Mouse (Mus musculus): ENCODE results near the gene Kcnmb1. TPM values are rescaled to one million over a fixed set of nuclear protein-coding genes. Genes with fewer than 3 reads are reported as not detected.

The Kcnmb1 gene
- polyA plus RNA-seq, 1 experiment from 2014 or later, result 0.09 TPM

- ATAC-seq (no peak), DNase-seq (ENCODE audit: low spot score) (no peak)
- Histone ChIP-seq H3K9ac (ENCODE audit: low read length) (no peak overlapping the region), H3K27me3 (replicated peaks; ENCODE audit: control insufficient read depth, insufficient read depth, low read length) (no peaks in the 10 kb centered on the region), H3K27ac (ENCODE audit: low read depth, low read length) (no peak overlapping the region), H3K4me2 (ENCODE audit: low read length) (no peak overlapping the region), H3K9me3 (replicated peaks; ENCODE audit: control insufficient read depth, low read length) (no peaks in the 10 kb centered on the region), H3K4me3 (ENCODE audit: low read depth, low read length) (no peak overlapping the region), H3K36me3 (ENCODE audit: control insufficient read depth, insufficient read depth, low read length) (no peaks in the 10 kb centered on the region), H3K4me1 (ENCODE audit: control insufficient read depth, insufficient read depth, low read length) (no peaks in the 10 kb centered on the region)
- 49% methylated on average over 7 of the region's 7 CpGs for WGBS
Observed at GRCm38 (mm10) chr11:33938561-33939274, 24.1 kb upstream of the Kcnmb1 start.

GRCm38 (mm10) chr11:33939456-33940113, 23.2 kb upstream of the Kcnmb1 start:
- DNase-seq (ENCODE audit: low spot score) (no peak), ATAC-seq (no peak)
- Histone ChIP-seq H3K36me3 (ENCODE audit: control insufficient read depth, insufficient read depth, low read length) (no peaks in the 10 kb centered on the region), H3K9me3 (replicated peaks; ENCODE audit: control insufficient read depth, low read length) (no peaks in the 10 kb centered on the region), H3K4me3 (ENCODE audit: low read depth, low read length) (no peak overlapping the region), H3K4me2 (ENCODE audit: low read length) (no peak overlapping the region), H3K4me1 (ENCODE audit: control insufficient read depth, insufficient read depth, low read length) (no peaks in the 10 kb centered on the region), H3K27ac (ENCODE audit: low read depth, low read length) (no peak overlapping the region), H3K9ac (ENCODE audit: low read length) (no peak overlapping the region), H3K27me3 (replicated peaks; ENCODE audit: control insufficient read depth, insufficient read depth, low read length) (no peaks in the 10 kb centered on the region)
- WGBS, result 86% methylated on average over 4 of the region's 4 CpGs

GRCm38 (mm10) chr11:33943565-33943964, 19.2 kb upstream of the Kcnmb1 start:
- DNase-seq (ENCODE audit: low spot score), result no peak
- Histone ChIP-seq H3K4me2 (ENCODE audit: low read length) (no peak overlapping the region), H3K27ac (ENCODE audit: low read depth, low read length) (no peak overlapping the region), H3K4me3 (ENCODE audit: low read depth, low read length) (no peak overlapping the region), H3K27me3 (replicated peaks; ENCODE audit: control insufficient read depth, insufficient read depth, low read length) (no peaks in the 10 kb centered on the region), H3K9ac (ENCODE audit: low read length) (no peak overlapping the region), H3K9me3 (replicated peaks; ENCODE audit: control insufficient read depth, low read length) (no peaks in the 10 kb centered on the region), H3K4me1 (ENCODE audit: control insufficient read depth, insufficient read depth, low read length) (no peaks in the 10 kb centered on the region), H3K36me3 (ENCODE audit: control insufficient read depth, insufficient read depth, low read length) (no peaks in the 10 kb centered on the region)
- 78% methylated on average over 1 of the region's 1 CpGs for WGBS
- ATAC-seq, result no peak

GRCm38 (mm10) chr11:33944067-33944785, 18.6 kb upstream of the Kcnmb1 start:
- H3K4me1 ChIP-seq (ENCODE audit: control insufficient read depth, insufficient read depth, low read length), result no peaks in the 10 kb centered on the region
- WGBS, result 71% methylated on average over 4 of the region's 4 CpGs
- no peak overlapping the region for H3K9ac ChIP-seq (ENCODE audit: low read length)
- H3K27me3 ChIP-seq (replicated peaks; ENCODE audit: control insufficient read depth, insufficient read depth, low read length), result no peaks in the 10 kb centered on the region
- ATAC-seq (no peak), DNase-seq (ENCODE audit: low spot score) (no peak)
- H3K4me2 ChIP-seq (ENCODE audit: low read length), result no peak overlapping the region
- no peaks in the 10 kb centered on the region for H3K9me3 ChIP-seq (replicated peaks; ENCODE audit: control insufficient read depth, low read length)
- no peaks in the 10 kb centered on the region for H3K36me3 ChIP-seq (ENCODE audit: control insufficient read depth, insufficient read depth, low read length)
- H3K27ac ChIP-seq (ENCODE audit: low read depth, low read length), result no peak overlapping the region
- H3K4me3 ChIP-seq (ENCODE audit: low read depth, low read length), result no peak overlapping the region

GRCm38 (mm10) chr11:33944786-33945328, 18.0 kb upstream of the Kcnmb1 start:
- Histone ChIP-seq H3K4me2 (ENCODE audit: low read length) (no peak overlapping the region), H3K27ac (ENCODE audit: low read depth, low read length) (no peak overlapping the region), H3K9me3 (replicated peaks; ENCODE audit: control insufficient read depth, low read length) (no peaks in the 10 kb centered on the region), H3K36me3 (ENCODE audit: control insufficient read depth, insufficient read depth, low read length) (no peaks in the 10 kb centered on the region), H3K4me1 (ENCODE audit: control insufficient read depth, insufficient read depth, low read length) (no peaks in the 10 kb centered on the region), H3K9ac (ENCODE audit: low read length) (no peak overlapping the region), H3K27me3 (replicated peaks; ENCODE audit: control insufficient read depth, insufficient read depth, low read length) (no peaks in the 10 kb centered on the region), H3K4me3 (ENCODE audit: low read depth, low read length) (no peak overlapping the region)
- DNase-seq (ENCODE audit: low spot score) (no peak), ATAC-seq (no peak)
- WGBS, result 88% methylated on average over 9 of the region's 9 CpGs

- no peak for DNase-seq (ENCODE audit: low spot score)
- H3K9me3 ChIP-seq (replicated peaks; ENCODE audit: control insufficient read depth, low read length), result no peaks in the 10 kb centered on the region
- WGBS, result 83% methylated on average over 4 of the region's 4 CpGs
- 0 out of 2 replicates have a peak, but pooled peaks cover 3% of the 10 kb centered on the region for H3K4me1 ChIP-seq (ENCODE audit: control insufficient read depth, insufficient read depth, low read length)
- H3K27ac ChIP-seq (ENCODE audit: low read depth, low read length), result no peak overlapping the region
- no peaks in the 10 kb centered on the region for H3K36me3 ChIP-seq (ENCODE audit: control insufficient read depth, insufficient read depth, low read length)
- no peaks in the 10 kb centered on the region for H3K27me3 ChIP-seq (replicated peaks; ENCODE audit: control insufficient read depth, insufficient read depth, low read length)
- no peak for ATAC-seq
- H3K4me3 ChIP-seq (ENCODE audit: low read depth, low read length), result no peak overlapping the region
- H3K9ac ChIP-seq (ENCODE audit: low read length), result no peak overlapping the region
- H3K4me2 ChIP-seq (ENCODE audit: low read length), result no peak overlapping the region
Observed at GRCm38 (mm10) chr11:33946501-33946900, 16.3 kb upstream of the Kcnmb1 start.

GRCm38 (mm10) chr11:33951155-33951554, 11.7 kb upstream of the Kcnmb1 start:
- ATAC-seq (no peak), DNase-seq (ENCODE audit: low spot score) (peak; percentile 39)
- Histone ChIP-seq H3K4me2 (ENCODE audit: low read length) (no peak overlapping the region), H3K9ac (ENCODE audit: low read length) (no peak overlapping the region), H3K4me1 (ENCODE audit: control insufficient read depth, insufficient read depth, low read length) (0 out of 2 replicates have a peak, but pooled peaks cover 3% of the 10 kb centered on the region), H3K27ac (ENCODE audit: low read depth, low read length) (no peak overlapping the region), H3K36me3 (ENCODE audit: control insufficient read depth, insufficient read depth, low read length) (no peaks in the 10 kb centered on the region), H3K27me3 (replicated peaks; ENCODE audit: control insufficient read depth, insufficient read depth, low read length) (no peaks in the 10 kb centered on the region), H3K9me3 (replicated peaks; ENCODE audit: control insufficient read depth, low read length) (no peaks in the 10 kb centered on the region), H3K4me3 (ENCODE audit: low read depth, low read length) (no peak overlapping the region)
- 16% methylated on average over 5 of the region's 5 CpGs for WGBS

- H3K4me3 ChIP-seq (ENCODE audit: low read depth, low read length), result no peak overlapping the region
- H3K4me1 ChIP-seq (ENCODE audit: control insufficient read depth, insufficient read depth, low read length), result 0 out of 2 replicates have a peak, but pooled peaks cover 3% of the 10 kb centered on the region
- no peak for DNase-seq (ENCODE audit: low spot score)
- H3K36me3 ChIP-seq (ENCODE audit: control insufficient read depth, insufficient read depth, low read length), result no peaks in the 10 kb centered on the region
- H3K27ac ChIP-seq (ENCODE audit: low read depth, low read length), result no peak overlapping the region
- ATAC-seq, result no peak
- no peaks in the 10 kb centered on the region for H3K9me3 ChIP-seq (replicated peaks; ENCODE audit: control insufficient read depth, low read length)
- WGBS, result 76% methylated on average over 8 of the region's 8 CpGs
- no peak overlapping the region for H3K9ac ChIP-seq (ENCODE audit: low read length)
- no peaks in the 10 kb centered on the region for H3K27me3 ChIP-seq (replicated peaks; ENCODE audit: control insufficient read depth, insufficient read depth, low read length)
- no peak overlapping the region for H3K4me2 ChIP-seq (ENCODE audit: low read length)
Observed at GRCm38 (mm10) chr11:33951684-33952625, 10.9 kb upstream of the Kcnmb1 start.

Measured in forebrain, embryonic 14.5 days (tissue).